Mouse (Mus musculus) limb, embryonic 15.5 days (tissue): ENCODE measurements around the gene March4. TPM values are rescaled to one million over a fixed set of nuclear protein-coding genes. Genes with fewer than 3 reads are reported as not detected.

Source experiments
- ATAC-seq: fragments of 200-750 bp; cut with Nextera tagmentation; 2 replicates; pipeline ENCODE4 v1.8.0; 2017; ENCODE audit warnings: low read depth, moderate TSS enrichment; ENCODE audit not compliant: insufficient number of reproducible peaks, low FRiP score, low TSS enrichment
- H3K27ac ChIP-seq: fragments of 300-500 bp; sonication (generic); 2 replicates; pipeline ENCODE4 v1.5.1; 2015; ENCODE audit warnings: moderate library complexity, mild to moderate bottlenecking, inconsistent platforms
- H3K27me3 ChIP-seq: fragments of 300-500 bp; sonication (generic); 2 replicates; pipeline ENCODE4 v1.6.1; 2015; ENCODE audit warnings: inconsistent platforms
- H3K36me3 ChIP-seq: fragments of 300-500 bp; sonication (generic); 2 replicates; pipeline ENCODE4 v1.6.1; 2015; ENCODE audit warnings: inconsistent platforms
- H3K4me1 ChIP-seq: fragments of 300-500 bp; sonication (generic); 2 replicates; pipeline ENCODE4 v1.6.1; 2015; ENCODE audit warnings: inconsistent platforms
- H3K4me2 ChIP-seq: fragments of 300-500 bp; sonication (generic); 2 replicates; pipeline ENCODE4 v1.6.1; 2015; ENCODE audit warnings: mild to moderate bottlenecking, inconsistent platforms
- H3K4me3 ChIP-seq: fragments of 300-500 bp; sonication (generic); 2 replicates; pipeline ENCODE4 v1.5.1; 2015; ENCODE audit warnings: mild to moderate bottlenecking, inconsistent platforms
- H3K9ac ChIP-seq: fragments of 300-500 bp; sonication (generic); 2 replicates; pipeline ENCODE4 v1.6.1; 2015; ENCODE audit warnings: inconsistent platforms
- H3K9me3 ChIP-seq: fragments of 300-500 bp; sonication (generic); 2 replicates; pipeline ENCODE4 v1.6.1; 2016; ENCODE audit warnings: inconsistent platforms
- WGBS: fragments of 180-500 bp; shearing (Covaris S2); methylation state at CpG from one replicate; pipeline ENCODE4 v1.1.7; 2015; 5-methylcytosine and 5-hydroxymethylcytosine counted together
- polyA plus RNA-seq: library from polyadenylated mRNA; unstranded; fragments of >200 nt; fragmentation: Nextera tagmentation; extraction: Ambion mirVana; gene quantifications from 2 replicates; pipeline ENCODE4 v1.2.1, GENCODE M21; 2015

March4 gene
- polyA plus RNA-seq, 1 experiment from 2014 or later, result not detected

GRCm38 (mm10) chr1:72434510-72434909 is 102.2 kb downstream of the March4 start:
- no peak overlapping the region for H3K27ac ChIP-seq

GRCm38 (mm10) chr1:72432579-72432978 is 104.2 kb downstream of the March4 start:
- 60% methylated on average over 1 of the region's 1 CpGs for WGBS
- no peak overlapping the region for H3K4me3 ChIP-seq
- no peak for ATAC-seq

More at GRCm38 (mm10) chr1:72434510-72434909, 102.2 kb downstream of the March4 start:
- H3K4me2 ChIP-seq, result no peak overlapping the region
- no peaks in the 10 kb centered on the region for H3K36me3 ChIP-seq
- H3K4me1 ChIP-seq, result no peaks in the 10 kb centered on the region
- H3K9me3 ChIP-seq, result no peaks in the 10 kb centered on the region
- H3K27me3 ChIP-seq, result no peaks in the 10 kb centered on the region
- no peak for ATAC-seq
- 72% methylated on average over 3 of the region's 3 CpGs for WGBS
- H3K9ac ChIP-seq, result no peak overlapping the region
- no peak overlapping the region for H3K4me3 ChIP-seq

GRCm38 (mm10) chr1:72429107-72429807 is 107.5 kb downstream of the March4 start:
- Histone ChIP-seq H3K4me2 (no peak overlapping the region), H3K27ac (no peak overlapping the region), H3K27me3 (no peaks in the 10 kb centered on the region), H3K9ac (no peak overlapping the region), H3K4me3 (no peak overlapping the region), H3K4me1 (no peaks in the 10 kb centered on the region), H3K36me3 (no peaks in the 10 kb centered on the region), H3K9me3 (no peaks in the 10 kb centered on the region)
- ATAC-seq, result no peak
- WGBS, result 77% methylated on average over 7 of the region's 7 CpGs

More at GRCm38 (mm10) chr1:72432579-72432978, 104.2 kb downstream of the March4 start:
- no peak overlapping the region for H3K4me2 ChIP-seq
- H3K9ac ChIP-seq, result no peak overlapping the region
- no peaks in the 10 kb centered on the region for H3K4me1 ChIP-seq
- H3K27ac ChIP-seq, result no peak overlapping the region
- H3K27me3 ChIP-seq, result no peaks in the 10 kb centered on the region
- H3K36me3 ChIP-seq, result no peaks in the 10 kb centered on the region
- no peaks in the 10 kb centered on the region for H3K9me3 ChIP-seq

- no peak overlapping the region for H3K9ac ChIP-seq
- H3K27ac ChIP-seq, result no peak overlapping the region
- no peak overlapping the region for H3K4me2 ChIP-seq
- ATAC-seq, result no peak
- WGBS, result 89% methylated on average over 8 of the region's 8 CpGs
- no peaks in the 10 kb centered on the region for H3K9me3 ChIP-seq
- no peaks in the 10 kb centered on the region for H3K27me3 ChIP-seq
- no peaks in the 10 kb centered on the region for H3K4me1 ChIP-seq
- H3K36me3 ChIP-seq, result no peaks in the 10 kb centered on the region
- H3K4me3 ChIP-seq, result no peak overlapping the region
These were observed 108.2 kb downstream of the March4 start for GRCm38 (mm10) chr1:72428526-72428925.

GRCm38 (mm10) chr1:72426456-72426855 is 110.3 kb downstream of the March4 start:
- 86% methylated on average over 4 of the region's 4 CpGs for WGBS
- H3K36me3 ChIP-seq, result no peaks in the 10 kb centered on the region
- H3K4me1 ChIP-seq, result no peaks in the 10 kb centered on the region
- H3K9me3 ChIP-seq, result no peaks in the 10 kb centered on the region
- ATAC-seq, result no peak
- H3K27me3 ChIP-seq, result no peaks in the 10 kb centered on the region
- H3K4me2 ChIP-seq, result no peak overlapping the region
- no peak overlapping the region for H3K4me3 ChIP-seq
- no peak overlapping the region for H3K27ac ChIP-seq
- H3K9ac ChIP-seq, result no peak overlapping the region

GRCm38 (mm10) chr1:72422121-72422520 is 114.6 kb downstream of the March4 start:
- Histone ChIP-seq H3K9ac (no peak overlapping the region), H3K36me3 (no peaks in the 10 kb centered on the region), H3K9me3 (no peaks in the 10 kb centered on the region), H3K27me3 (no peaks in the 10 kb centered on the region), H3K27ac (no peak overlapping the region), H3K4me2 (no peak overlapping the region), H3K4me3 (no peak overlapping the region), H3K4me1 (no peaks in the 10 kb centered on the region)
- 82% methylated on average over 4 of the region's 4 CpGs for WGBS
- ATAC-seq, result no peak

- 75% methylated on average over 2 of the region's 2 CpGs for WGBS
- H3K4me3 ChIP-seq, result no peak overlapping the region
- ATAC-seq, result no peak
- H3K36me3 ChIP-seq, result no peaks in the 10 kb centered on the region
- H3K4me1 ChIP-seq, result no peaks in the 10 kb centered on the region
- no peak overlapping the region for H3K4me2 ChIP-seq
- H3K27ac ChIP-seq, result no peak overlapping the region
- no peaks in the 10 kb centered on the region for H3K9me3 ChIP-seq
- no peak overlapping the region for H3K9ac ChIP-seq
- no peaks in the 10 kb centered on the region for H3K27me3 ChIP-seq
These were observed 116.5 kb downstream of the March4 start for GRCm38 (mm10) chr1:72420220-72420619.

GRCm38 (mm10) chr1:72418744-72419655 is 117.7 kb downstream of the March4 start:
- Histone ChIP-seq H3K27ac (no peak overlapping the region), H3K9me3 (no peaks in the 10 kb centered on the region), H3K4me2 (no peak overlapping the region), H3K36me3 (no peaks in the 10 kb centered on the region), H3K9ac (no peak overlapping the region), H3K4me1 (no peaks in the 10 kb centered on the region), H3K27me3 (no peaks in the 10 kb centered on the region), H3K4me3 (no peak overlapping the region)
- 70% methylated on average over 8 of the region's 8 CpGs for WGBS
- no peak for ATAC-seq

- no peak overlapping the region for H3K4me3 ChIP-seq
- no peaks in the 10 kb centered on the region for H3K27me3 ChIP-seq
- H3K4me2 ChIP-seq, result no peak overlapping the region
- no peak overlapping the region for H3K27ac ChIP-seq
- no peaks in the 10 kb centered on the region for H3K4me1 ChIP-seq
- ATAC-seq, result no peak
- WGBS, result 61% methylated on average over 8 of the region's 8 CpGs
- no peaks in the 10 kb centered on the region for H3K36me3 ChIP-seq
- H3K9me3 ChIP-seq, result no peaks in the 10 kb centered on the region
- H3K9ac ChIP-seq, result no peak overlapping the region
These were observed 122.0 kb downstream of the March4 start for GRCm38 (mm10) chr1:72414561-72415253.

GRCm38 (mm10) chr1:72414133-72414532 is 122.6 kb downstream of the March4 start:
- 71% methylated on average over 8 of the region's 8 CpGs for WGBS
- no peak for ATAC-seq

GRCm38 (mm10) chr1:72413205-72413604 is 123.5 kb downstream of the March4 start:
- no peaks in the 10 kb centered on the region for H3K4me1 ChIP-seq
- H3K4me2 ChIP-seq, result no peak overlapping the region
- ATAC-seq, result no peak
- H3K27ac ChIP-seq, result no peak overlapping the region
- H3K36me3 ChIP-seq, result no peaks in the 10 kb centered on the region
- H3K9me3 ChIP-seq, result no peaks in the 10 kb centered on the region
- H3K4me3 ChIP-seq, result no peak overlapping the region
- no peaks in the 10 kb centered on the region for H3K27me3 ChIP-seq
- no peak overlapping the region for H3K9ac ChIP-seq
- 87% methylated on average over 8 of the region's 8 CpGs for WGBS

More at GRCm38 (mm10) chr1:72414133-72414532, 122.6 kb downstream of the March4 start:
- Histone ChIP-seq H3K4me2 (no peak overlapping the region), H3K36me3 (no peaks in the 10 kb centered on the region), H3K27ac (no peak overlapping the region), H3K9me3 (no peaks in the 10 kb centered on the region), H3K9ac (no peak overlapping the region), H3K4me1 (no peaks in the 10 kb centered on the region), H3K4me3 (no peak overlapping the region), H3K27me3 (no peaks in the 10 kb centered on the region)

- H3K36me3 ChIP-seq, result no peaks in the 10 kb centered on the region
- H3K4me2 ChIP-seq, result no peak overlapping the region
- no peaks in the 10 kb centered on the region for H3K4me1 ChIP-seq
- H3K27me3 ChIP-seq, result no peaks in the 10 kb centered on the region
- no peaks in the 10 kb centered on the region for H3K9me3 ChIP-seq
- no peak overlapping the region for H3K4me3 ChIP-seq
- WGBS, result 91% methylated on average over 8 of the region's 8 CpGs
- ATAC-seq, result no peak
- no peak overlapping the region for H3K9ac ChIP-seq
- H3K27ac ChIP-seq, result no peak overlapping the region
These were observed 125.6 kb downstream of the March4 start for GRCm38 (mm10) chr1:72411108-72411507.
